Mouse (Mus musculus) cerebellum, adult 2 months (tissue): ENCODE measurements around the gene Pask. TPM values are rescaled to one million over a fixed set of nuclear protein-coding genes. Genes with fewer than 3 reads are reported as not detected.
A peak's percentile ranks its signal among the peaks of the same experiment; 100 is the strongest.
"Not testable (repeated sequence)": the region's sequence is repeated elsewhere in the genome, so short reads cannot be mapped to it uniquely, and the experiment has no call there.

Experiments used
- DNase-seq, 2 experiments: peaks; one replicate each; pipeline ENCODE4 v3.0.0; 2021
- H3K27ac ChIP-seq: fragments of 200-500 bp; 2 replicates; pipeline ENCODE4 v1.5.1; 2012; ENCODE audit warnings: low read length, control low read depth, inconsistent platforms; ENCODE audit not compliant: insufficient read depth
- H3K27me3 ChIP-seq: fragments of 200-500 bp; 2 replicates; pipeline ENCODE4 v1.6.1; 2012; ENCODE audit warnings: inconsistent platforms, mild to moderate bottlenecking, low read length, moderate library complexity; ENCODE audit not compliant: control insufficient read depth, insufficient read depth
- H3K4me1 ChIP-seq: fragments of 200-500 bp; 2 replicates; pipeline ENCODE4 v1.6.1; 2011; ENCODE audit warnings: low read length; ENCODE audit not compliant: control insufficient read depth, insufficient read depth
- H3K4me3 ChIP-seq: fragments of 200-500 bp; replicated peaks from 2 replicates; pipeline ENCODE3; 2011; ENCODE audit warnings: mild to moderate bottlenecking, low read depth, low read length, control low read depth; ENCODE audit not compliant: insufficient read depth
- CTCF ChIP-seq: fragments of 200-500 bp; IDR thresholded peaks from 2 replicates; pipeline ENCODE4 v1.5.1; 2011; ENCODE audit warnings: low read depth, mild to moderate bottlenecking, control low read depth, low read length, moderate library complexity, borderline replicate concordance; ENCODE audit not compliant: insufficient read depth
- POLR2A ChIP-seq: fragments of 200-500 bp; IDR thresholded peaks from 2 replicates; pipeline ENCODE4 v1.6.1; 2011; ENCODE audit warnings: low read length, control low read depth, borderline replicate concordance; ENCODE audit not compliant: insufficient read depth
- WGBS: fragments of 180-500 bp; shearing (Covaris S2); methylation state at CpG from one replicate; pipeline ENCODE4 v1.1.7; 2018; 5-methylcytosine and 5-hydroxymethylcytosine counted together
- polyA plus RNA-seq: library from polyadenylated mRNA; depleted of rRNA; stranded (reverse); fragments of >200 nt; gene quantifications from 2 replicates; pipeline ENCODE4 v1.2.3, GENCODE M21; 2012

Pask gene
- polyA plus RNA-seq, 1 experiment = 5.5 TPM

DNA sequence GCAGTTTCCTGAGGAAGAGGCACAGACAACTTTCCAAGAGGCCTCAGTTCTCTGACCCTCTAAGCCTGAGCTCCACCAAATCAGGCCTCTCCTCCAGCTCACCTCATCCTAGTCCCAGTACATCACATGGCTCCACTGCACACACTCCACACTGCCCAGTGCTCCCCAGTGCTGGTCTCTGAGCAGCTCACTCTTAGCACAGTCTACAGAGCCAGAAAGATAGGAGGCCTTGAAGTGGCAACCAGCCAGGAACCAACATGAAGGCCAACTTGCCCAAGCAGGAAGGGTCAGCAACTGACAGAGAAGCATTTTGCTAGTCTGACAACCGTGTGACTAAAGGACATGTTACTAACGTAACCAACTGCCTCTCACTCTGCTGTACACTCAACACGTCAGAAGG lies 42.7 kb downstream of the Pask start:
- DNase-seq = no peak
- peaks cover 3% of the 10 kb centered on the region; the same call in 1 of the 2 replicates for H3K4me1 ChIP-seq

GRCm38 (mm10) chr1:93299791-93300190 lies 43.5 kb downstream of the Pask start:
- TF ChIP-seq CTCF (no peak), POLR2A (no peak)
- WGBS = 84% methylated on average over 4 of the region's 4 CpGs

More for the DNA sequence above, 42.7 kb downstream of the Pask start:
- no peak overlapping the region for H3K4me3 ChIP-seq
- no peak for TF ChIP-seq POLR2A
- WGBS = 34% methylated on average over 3 of the region's 3 CpGs
- H3K27me3 ChIP-seq = no peaks in the 10 kb centered on the region
- no peak overlapping the region for H3K27ac ChIP-seq

DNA sequence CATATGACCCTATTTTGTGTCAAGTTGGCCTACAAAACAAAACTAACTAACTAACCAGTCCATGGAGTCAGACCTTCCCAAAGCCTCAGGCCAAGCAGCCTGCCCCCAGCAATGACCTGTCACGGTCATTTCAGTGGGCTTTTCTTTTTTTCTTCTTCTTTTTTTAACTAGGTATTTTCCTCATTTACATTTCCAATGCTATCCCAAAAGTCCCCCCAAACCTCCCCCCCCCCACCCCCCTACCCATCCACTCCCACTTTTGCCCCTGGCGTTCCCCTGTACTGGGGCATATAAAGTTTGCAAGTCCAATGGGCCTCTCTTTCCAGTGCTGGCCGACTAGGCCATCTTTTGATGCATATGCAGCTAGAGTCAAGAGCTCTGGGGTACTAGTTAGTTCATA lies 48.8 kb downstream of the Pask start:
- DNase-seq, H3K27me3 ChIP-seq, H3K4me1 ChIP-seq, H3K4me3 ChIP-seq, H3K27ac ChIP-seq: not testable (repeated sequence)
- WGBS = 94% methylated on average over 3 of the region's 3 CpGs

More at GRCm38 (mm10) chr1:93299791-93300190, 43.5 kb downstream of the Pask start:
- peaks cover 3% of the 10 kb centered on the region; the same call in 1 of the 2 replicates for H3K4me1 ChIP-seq
- DNase-seq = no peak
- H3K27ac ChIP-seq = no peak overlapping the region
- H3K27me3 ChIP-seq = no peaks in the 10 kb centered on the region
- H3K4me3 ChIP-seq = no peak overlapping the region

GRCm38 (mm10) chr1:93292006-93292405 lies 51.3 kb downstream of the Pask start:
- TF ChIP-seq CTCF (no peak), POLR2A (no peak)
- Histone ChIP-seq H3K27me3 (no peaks in the 10 kb centered on the region), H3K4me3 (no peak overlapping the region), H3K4me1 (no peaks in the 10 kb centered on the region), H3K27ac (no peak overlapping the region)
- 57% methylated on average over 8 of the region's 8 CpGs for WGBS
- no peak for DNase-seq

- Histone ChIP-seq H3K27me3 (no peaks in the 10 kb centered on the region), H3K4me1 (no peaks in the 10 kb centered on the region), H3K4me3 (no peak overlapping the region), H3K27ac (no peak overlapping the region)
- 92% methylated on average over 1 of the region's 1 CpGs for WGBS
- no peak for TF ChIP-seq POLR2A
- TF ChIP-seq CTCF = no peak
- DNase-seq = no peak
Observed at GRCm38 (mm10) chr1:93291591-93291990, 51.7 kb downstream of the Pask start.

- H3K4me1 ChIP-seq = no peaks in the 10 kb centered on the region
- TF ChIP-seq POLR2A (no peak), CTCF (no peak)
- H3K27ac ChIP-seq = no peak overlapping the region
- 78% methylated on average over 4 of the region's 4 CpGs for WGBS
- no peaks in the 10 kb centered on the region for H3K27me3 ChIP-seq
- no peak overlapping the region for H3K4me3 ChIP-seq
- no peak for DNase-seq
Observed at GRCm38 (mm10) chr1:93290956-93291355, 52.3 kb downstream of the Pask start.

- 67% methylated on average over 3 of the region's 3 CpGs for WGBS
- TF ChIP-seq POLR2A (no peak), CTCF (no peak)
- no peak for DNase-seq
- Histone ChIP-seq H3K4me3 (no peak overlapping the region), H3K27me3 (no peaks in the 10 kb centered on the region), H3K4me1 (no peaks in the 10 kb centered on the region), H3K27ac (no peak overlapping the region)
Observed at GRCm38 (mm10) chr1:93289678-93290214, 53.5 kb downstream of the Pask start.

DNA sequence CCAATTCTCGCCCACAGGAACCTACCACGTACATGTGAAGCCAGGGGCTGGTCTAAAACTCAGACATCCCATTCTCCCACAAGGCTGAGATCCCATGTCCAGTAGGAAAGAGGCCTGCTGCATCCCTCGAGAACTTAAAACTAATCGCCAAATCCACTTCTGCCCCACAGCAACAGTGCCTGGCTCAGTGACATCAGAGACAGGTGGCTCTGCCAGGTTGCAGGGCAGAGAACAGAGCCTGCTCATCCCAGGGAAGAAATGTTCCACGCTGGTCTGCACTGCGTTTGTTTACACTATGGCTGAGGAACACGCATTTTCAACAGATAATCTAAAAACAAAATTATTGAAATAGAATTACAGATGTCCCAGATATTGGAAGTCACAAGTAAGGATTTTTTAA lies 66.2 kb downstream of the Pask start:
- no peak overlapping the region for H3K4me3 ChIP-seq
- H3K27me3 ChIP-seq = no peaks in the 10 kb centered on the region
- peaks cover 8% of the 10 kb centered on the region for H3K4me1 ChIP-seq
- TF ChIP-seq CTCF = no peak
- TF ChIP-seq POLR2A = no peak
- 31% methylated on average over 7 of the region's 7 CpGs for WGBS
- DNase-seq = peak; percentile 32 to 38
- no peak overlapping the region for H3K27ac ChIP-seq
